Mouse (Mus musculus): ENCODE data around the gene Dcaf8.

DNA sequence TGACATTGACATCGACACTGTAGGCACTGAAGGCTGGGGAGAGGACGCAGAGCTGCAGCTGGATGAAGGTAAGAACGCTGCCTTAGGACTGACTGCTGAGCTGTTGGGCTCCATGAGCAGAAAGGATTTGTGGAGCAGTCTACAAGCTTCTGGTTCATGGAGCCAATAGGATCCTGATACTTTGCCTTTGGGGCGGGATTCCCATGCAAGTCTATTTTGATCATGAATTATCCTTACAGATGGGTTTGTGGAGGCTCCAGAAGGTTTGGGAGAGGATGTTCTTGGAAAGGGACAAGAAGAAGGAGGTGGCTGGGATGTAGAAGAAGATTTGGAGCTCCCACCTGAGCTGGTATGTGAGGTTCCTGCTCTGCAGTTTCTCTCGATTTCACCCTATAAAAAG is 30.9 kb upstream of the Dcaf8 start:
- no peak for TF ChIP-seq CTCF (IDR thresholded peaks at IDR 0.05; ENCODE audit: control insufficient read depth, insufficient read depth, low read length)
- TF ChIP-seq POLR2A (IDR thresholded peaks at IDR 0.05; ENCODE audit: borderline replicate concordance, control insufficient read depth, low read depth, low read length), result no peak
